Mouse (Mus musculus) layer of hippocampus, adult 2 months (tissue): Measurements from ENCODE around the gene Abca1. TPM values are rescaled to one million over a fixed set of nuclear protein-coding genes. Genes with fewer than 3 reads are reported as not detected.

Experiments
- DNase-seq, 2 experiments: peaks; one replicate each; pipeline ENCODE4 v3.0.0; 2022; ENCODE audit warnings: low spot score in 2 of 2
- H3K27ac ChIP-seq: fragments of 200-600 bp; 2 replicates; pipeline ENCODE4 v1.8.1; 2022
- H3K4me3 ChIP-seq: fragments of 200-600 bp; 2 replicates; pipeline ENCODE4 v1.8.1; 2022; ENCODE audit warnings: mild to moderate bottlenecking
- CTCF ChIP-seq: fragments of 200-600 bp; conservative IDR thresholded peaks from 2 replicates; pipeline ENCODE4 v1.8.1; 2022; ENCODE audit warnings: antibody characterized with exemption, mild to moderate bottlenecking, moderate library complexity
- total RNA-seq, 2 experiments: library from RNA; stranded (reverse); gene quantifications; 2 replicates each; pipeline ENCODE4 v1.2.3; 2021

Gene Abca1
- total RNA-seq, 2 experiments from 2014 or later = 20.7 to 22.3 TPM

DNA sequence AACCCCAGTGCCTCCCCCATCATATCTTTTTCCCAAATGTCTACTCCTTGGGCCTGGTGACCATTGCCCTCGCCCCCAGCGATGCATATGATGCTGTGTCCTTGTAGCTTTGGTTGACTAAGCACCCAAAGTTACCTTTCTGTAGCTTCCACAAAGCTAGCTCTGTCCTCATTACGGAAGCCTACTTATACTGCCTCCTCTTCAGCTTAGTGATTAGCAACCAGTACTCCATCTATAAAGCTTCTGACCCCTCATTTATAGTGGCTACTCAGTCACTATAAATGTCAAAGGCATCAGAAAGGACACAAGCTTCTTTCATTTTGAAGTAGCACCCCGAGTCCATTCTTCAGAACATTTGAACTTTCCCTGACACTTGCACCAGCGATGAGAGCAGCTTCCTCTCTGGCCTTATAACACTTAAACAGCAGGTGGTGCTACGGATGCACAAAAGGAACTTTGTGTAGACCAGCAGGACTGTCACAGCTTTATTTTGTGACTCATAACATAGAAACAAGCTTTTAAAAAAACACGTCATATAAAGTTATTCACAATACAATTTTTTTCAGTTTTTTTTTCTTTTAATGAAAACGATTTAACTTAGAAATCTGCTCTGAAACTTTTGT, 129.3 kb downstream of the Abca1 start:
- DNase-seq = peak; percentile 22 to 32
- peak; percentile 76 for TF ChIP-seq CTCF
- no peak overlapping the region for H3K4me3 ChIP-seq
- no peak overlapping the region for H3K27ac ChIP-seq

- Histone ChIP-seq H3K4me3 (no peak overlapping the region), H3K27ac (no peak overlapping the region)
- DNase-seq = no peak
- TF ChIP-seq CTCF = no peak
These were observed 131.9 kb downstream of the Abca1 start for GRCm38 (mm10) chr4:53027811-53028210.

DNA sequence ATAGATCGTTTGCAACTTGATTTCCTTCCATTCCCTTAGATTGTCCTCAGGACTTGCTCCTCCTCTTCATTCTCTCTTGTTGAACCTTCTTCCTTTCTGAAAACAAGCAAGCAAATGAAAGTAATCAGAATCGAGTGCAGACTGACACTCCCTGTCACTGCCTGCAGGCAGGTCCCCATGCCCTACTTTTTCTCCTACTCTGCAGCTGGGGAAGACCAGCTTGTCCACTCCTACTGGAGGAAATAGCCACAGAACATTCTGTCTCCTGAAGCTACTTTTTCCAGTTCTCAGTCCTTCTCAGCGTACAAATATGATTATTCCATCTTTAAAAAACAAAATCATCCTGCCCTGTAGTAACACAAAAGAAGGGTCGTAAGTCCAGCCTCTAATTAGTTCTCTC, 135.3 kb downstream of the Abca1 start:
- H3K27ac ChIP-seq = no peak overlapping the region
- DNase-seq = no peak
- H3K4me3 ChIP-seq = no peak overlapping the region
- TF ChIP-seq CTCF = no peak

GRCm38 (mm10) chr4:53023189-53023925, 136.3 kb downstream of the Abca1 start:
- H3K27ac ChIP-seq = no peak overlapping the region
- H3K4me3 ChIP-seq = no peak overlapping the region
- DNase-seq = no peak
- TF ChIP-seq CTCF = no peak

- TF ChIP-seq CTCF = no peak
- no peak for DNase-seq
- no peak overlapping the region for H3K27ac ChIP-seq
- no peak overlapping the region for H3K4me3 ChIP-seq
These were observed 141.3 kb downstream of the Abca1 start for GRCm38 (mm10) chr4:53018392-53018791.

GRCm38 (mm10) chr4:53015024-53015423, 144.7 kb downstream of the Abca1 start:
- Histone ChIP-seq H3K4me3 (no peak overlapping the region), H3K27ac (no peak overlapping the region)
- no peak for TF ChIP-seq CTCF
- DNase-seq = no peak

GRCm38 (mm10) chr4:53014421-53014820, 145.3 kb downstream of the Abca1 start:
- Histone ChIP-seq H3K27ac (no peak overlapping the region), H3K4me3 (no peak overlapping the region)
- no peak for TF ChIP-seq CTCF
- DNase-seq = no peak

DNA sequence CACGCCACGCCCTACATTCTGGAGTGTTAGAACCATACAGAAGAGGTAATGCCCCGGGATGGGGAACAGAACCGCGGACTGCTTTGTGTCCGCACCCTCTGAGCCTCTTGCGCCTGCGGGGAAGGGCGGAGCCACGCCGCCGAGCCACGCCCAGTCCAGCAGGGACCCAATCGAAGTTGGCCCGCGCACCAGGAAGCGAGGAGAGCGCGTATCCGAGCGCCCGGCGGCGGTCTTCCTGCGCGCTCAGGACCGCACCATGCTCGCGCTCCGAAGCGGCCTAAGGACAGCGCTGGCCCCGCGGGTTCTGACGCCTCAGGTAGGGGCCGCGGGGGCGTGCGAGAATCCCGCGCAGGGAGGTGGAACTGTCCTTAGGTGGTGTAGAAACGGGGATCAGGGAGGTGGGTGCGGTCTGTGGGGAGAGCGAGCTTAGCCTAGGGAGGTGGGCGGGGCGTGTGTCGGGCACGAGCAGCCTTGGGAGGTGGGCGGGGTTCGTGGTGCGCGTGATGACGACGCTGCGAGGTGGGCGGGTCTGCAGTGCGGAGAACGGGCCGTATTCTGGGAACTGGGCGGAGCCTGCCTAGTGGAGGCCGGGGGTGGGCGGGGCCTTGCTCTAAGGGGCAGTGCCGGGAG, 147.8 kb downstream of the Abca1 start, which contains the start of gene Nipsnap3b:
Nipsnap3b (plus strand) TSS at position 149 of the 630 bp plus-strand sequence.
- H3K27ac ChIP-seq = peak within 1 kb of the TSS; percentile 83
- no peak for TF ChIP-seq CTCF
- H3K4me3 ChIP-seq = peak within 1 kb of the TSS; percentile 94
- DNase-seq = peak; percentile 94 to 95

DNA sequence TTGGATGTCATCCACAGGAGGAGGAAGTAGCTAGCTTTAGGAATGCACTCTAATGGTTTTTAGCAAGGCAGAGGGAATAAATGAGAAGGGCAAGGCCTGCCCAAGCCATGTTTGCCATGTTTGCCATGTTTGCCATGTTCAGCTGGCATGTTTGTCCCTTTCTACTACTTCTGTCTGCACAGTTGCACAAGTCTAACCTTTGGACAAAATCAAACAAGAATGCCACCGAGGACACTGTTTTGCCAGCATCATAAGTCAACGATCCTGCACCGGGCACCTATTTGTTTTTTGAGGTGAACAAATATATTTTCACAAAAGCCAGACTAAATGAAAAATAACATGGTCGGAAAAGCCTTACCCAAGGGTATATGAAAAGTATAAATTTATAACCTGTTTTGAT, 149.8 kb downstream of the Abca1 start:
- DNase-seq = no peak
- no peak overlapping the region for H3K4me3 ChIP-seq
- no peak overlapping the region for H3K27ac ChIP-seq
- TF ChIP-seq CTCF = no peak

DNA sequence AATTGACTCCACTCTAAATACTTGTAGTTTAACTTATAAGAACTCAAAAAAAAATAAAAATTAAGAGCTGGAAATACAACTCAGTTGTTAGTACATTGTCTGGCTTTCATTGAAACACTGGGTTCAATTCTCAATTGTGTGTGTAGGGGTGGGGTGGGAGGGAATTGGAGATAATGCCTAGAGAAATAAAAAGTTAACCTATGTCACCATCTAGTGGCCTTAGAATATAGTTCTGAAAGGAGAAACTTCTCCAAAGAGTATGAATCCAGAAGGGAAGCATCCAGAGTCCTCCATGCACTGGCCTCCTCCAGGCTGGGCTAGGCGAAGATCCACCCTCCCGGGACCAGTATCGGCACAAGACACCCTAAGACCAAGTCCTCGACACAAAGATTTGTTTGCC, 150.5 kb downstream of the Abca1 start:
- peak; percentile 67 for TF ChIP-seq CTCF
- Histone ChIP-seq H3K27ac (no peak overlapping the region), H3K4me3 (no peak overlapping the region)
- DNase-seq = no peak

DNA sequence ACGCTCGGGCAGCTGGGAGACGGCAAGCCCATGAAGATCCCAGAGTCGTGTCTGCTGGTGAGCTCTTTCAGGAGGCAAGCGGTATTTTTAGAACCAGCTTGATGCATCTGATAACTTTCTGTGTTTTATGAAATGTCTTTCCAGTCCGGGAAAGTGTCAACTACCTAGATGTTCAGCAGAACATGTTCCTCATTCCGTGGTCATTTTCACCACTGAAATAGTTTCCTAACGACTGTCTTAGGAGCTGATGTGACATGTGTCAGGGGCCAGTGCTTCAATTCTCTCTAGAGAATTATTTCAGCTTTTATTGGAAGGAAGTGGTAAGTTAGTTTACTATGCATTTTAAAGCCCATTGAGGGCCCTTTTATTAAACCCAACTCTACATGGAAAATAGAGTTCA, 159.5 kb downstream of the Abca1 start:
- DNase-seq = no peak
- no peak for TF ChIP-seq CTCF
- H3K4me3 ChIP-seq = no peak overlapping the region
- H3K27ac ChIP-seq = no peak overlapping the region

DNA sequence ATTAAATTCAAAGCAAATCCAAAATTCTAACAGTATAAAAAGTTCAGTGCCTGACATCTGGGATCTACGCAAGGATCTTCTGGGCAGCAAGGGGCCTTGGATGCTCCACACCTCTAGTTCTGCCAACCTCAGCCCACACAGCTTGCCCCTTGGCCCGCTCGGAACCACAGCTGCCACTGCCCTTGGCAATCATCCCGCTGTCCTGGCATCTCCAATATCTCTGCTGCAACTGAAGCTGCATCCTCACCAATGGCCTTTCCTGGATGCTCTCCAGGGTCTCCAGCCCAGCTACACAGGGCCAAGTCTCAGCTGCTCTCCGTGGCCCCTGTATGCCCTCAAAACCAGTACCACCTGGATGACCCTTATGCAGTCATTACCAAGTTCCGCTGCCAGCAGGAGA, 160.2 kb downstream of the Abca1 start:
- DNase-seq = no peak
- TF ChIP-seq CTCF = no peak
- H3K27ac ChIP-seq = no peak overlapping the region
- no peak overlapping the region for H3K4me3 ChIP-seq

DNA sequence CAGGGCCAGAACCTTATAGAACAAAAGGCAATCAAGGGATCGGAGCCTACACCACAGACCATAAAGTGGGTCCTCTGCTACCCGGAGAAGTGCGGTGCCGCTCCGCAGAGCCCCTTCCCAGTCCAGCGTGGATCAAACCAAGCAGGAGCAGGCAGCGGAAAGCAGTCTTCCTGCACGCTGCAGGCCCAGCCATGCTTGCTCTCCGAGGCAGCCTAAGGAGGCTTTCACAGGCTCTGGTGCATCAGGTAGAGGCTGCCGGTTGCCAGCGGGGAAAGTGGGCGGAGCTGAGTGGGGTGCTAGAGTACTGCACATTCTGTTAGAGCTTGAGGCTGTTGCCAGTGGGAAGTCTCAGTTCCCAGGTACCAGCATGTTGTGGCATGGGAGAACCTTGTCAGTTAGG, 170.4 kb downstream of the Abca1 start, which contains the start of gene Nipsnap3a:
Nipsnap3a (plus strand) TSS at position 25 of the 400 bp plus-strand sequence.
- TF ChIP-seq CTCF = no peak
- no peak within 1 kb of the TSS for H3K4me3 ChIP-seq
- no peak within 1 kb of the TSS for H3K27ac ChIP-seq
- DNase-seq = peak in 1 of 2 experiments; percentile 13
